Mouse (Mus musculus) layer of hippocampus, adult 2 months (tissue): Measurements from ENCODE around the gene Tmem121b. TPM values are rescaled to one million over a fixed set of nuclear protein-coding genes. Genes with fewer than 3 reads are reported as not detected.
A peak's percentile ranks its signal among the peaks of the same experiment; 100 is the strongest.

Source experiments
- DNase-seq, 2 experiments: peaks; one replicate each; pipeline ENCODE4 v3.0.0; 2022; ENCODE audit warnings: low spot score in 2 of 2
- H3K27ac ChIP-seq: fragments of 200-600 bp; 2 replicates; pipeline ENCODE4 v1.8.1; 2022
- H3K4me3 ChIP-seq: fragments of 200-600 bp; 2 replicates; pipeline ENCODE4 v1.8.1; 2022; ENCODE audit warnings: mild to moderate bottlenecking
- CTCF ChIP-seq: fragments of 200-600 bp; conservative IDR thresholded peaks from 2 replicates; pipeline ENCODE4 v1.8.1; 2022; ENCODE audit warnings: antibody characterized with exemption, mild to moderate bottlenecking, moderate library complexity
- total RNA-seq, 2 experiments: library from RNA; stranded (reverse); gene quantifications; 2 replicates each; pipeline ENCODE4 v1.2.3; 2021

Tmem121b gene
- total RNA-seq, 2 experiments from 2014 or later: 38.2 to 38.6 TPM

DNA sequence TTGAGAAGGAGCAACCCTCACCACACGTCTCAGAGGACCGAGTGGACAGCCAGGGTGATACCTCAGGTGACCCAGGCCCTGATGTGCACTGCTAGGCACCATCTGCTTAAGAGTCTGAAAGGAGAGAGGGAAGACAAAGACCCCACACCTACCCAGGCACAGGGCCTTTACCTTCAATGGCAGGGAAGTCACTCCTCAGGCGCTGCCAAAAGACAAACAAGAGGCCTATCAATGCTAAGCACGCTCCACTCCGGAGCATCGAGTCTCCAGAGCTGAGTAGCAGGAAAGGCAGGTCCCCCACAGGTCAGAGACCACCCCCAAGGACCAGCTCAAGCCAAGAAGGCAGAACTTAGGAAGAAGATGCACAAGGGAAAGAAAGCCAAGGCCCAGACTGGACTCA is 23.3 kb upstream of the Tmem121b start:
- Histone ChIP-seq H3K27ac (no peak overlapping the region), H3K4me3 (no peak overlapping the region)
- DNase-seq: no peak
- TF ChIP-seq CTCF: no peak

DNA sequence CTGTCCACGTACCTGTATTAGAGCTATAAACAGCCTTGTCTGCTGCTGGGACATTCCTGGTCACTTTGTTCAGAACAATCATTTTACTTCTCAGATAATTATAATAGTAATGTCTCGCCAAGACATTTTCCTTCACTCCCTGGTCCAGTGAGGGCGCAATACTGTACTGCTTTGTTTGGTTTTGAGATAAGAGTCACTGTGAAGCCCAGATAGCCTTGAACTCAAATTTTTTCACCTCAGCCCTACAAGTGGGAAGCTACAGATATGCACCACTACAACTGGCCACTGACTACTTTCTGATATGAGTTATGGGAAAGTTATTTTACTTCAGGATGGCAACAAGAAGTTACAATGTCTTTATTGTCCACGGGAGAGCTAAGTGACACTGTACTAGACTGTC is 22.8 kb upstream of the Tmem121b start:
- Histone ChIP-seq H3K4me3 (no peak overlapping the region), H3K27ac (no peak overlapping the region)
- no peak for DNase-seq
- no peak for TF ChIP-seq CTCF

DNA sequence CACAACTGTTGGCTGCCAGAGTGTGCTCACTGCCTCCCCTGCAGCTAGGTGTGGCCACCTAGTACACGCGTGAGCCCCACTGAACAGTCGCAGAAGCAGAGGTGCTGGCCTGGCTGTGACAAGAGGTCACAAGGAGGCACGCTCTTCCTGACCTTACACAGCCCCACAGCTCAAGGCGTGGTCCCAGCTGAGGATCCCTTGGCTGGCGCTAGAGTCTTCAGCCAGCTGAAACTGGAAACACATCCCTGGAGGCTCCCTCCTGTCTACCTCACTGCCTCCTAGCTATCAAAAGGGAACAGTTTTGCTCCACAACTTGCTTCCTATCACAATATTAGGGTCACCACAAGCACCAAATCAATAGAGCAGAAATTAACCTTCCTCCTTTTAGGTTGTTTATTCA is 17.6 kb upstream of the Tmem121b start:
- Histone ChIP-seq H3K4me3 (no peak overlapping the region), H3K27ac (peak overlapping the region; percentile 68)
- TF ChIP-seq CTCF: no peak
- DNase-seq: no peak

DNA sequence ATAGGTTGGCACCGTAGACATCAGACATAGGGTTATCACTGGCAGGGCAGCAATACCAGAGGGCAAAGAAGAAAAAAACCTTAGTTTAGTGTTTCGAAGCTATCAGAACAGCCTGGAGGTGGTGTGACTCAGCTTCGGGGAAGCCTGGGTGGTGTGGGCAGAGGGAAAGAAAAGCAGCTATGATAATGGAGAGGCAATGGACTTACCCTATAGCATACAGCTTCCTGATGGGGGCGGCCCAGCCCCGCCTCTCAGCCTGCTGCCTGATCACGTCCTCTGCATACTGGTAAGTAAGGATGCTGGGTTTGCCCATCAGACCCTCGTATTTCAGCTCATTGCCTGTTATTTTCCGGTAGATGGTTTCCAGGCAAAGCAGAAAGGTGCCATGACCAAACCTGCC is 16.8 kb upstream of the Tmem121b start:
- H3K27ac ChIP-seq: peak overlapping the region; percentile 68
- peak in 1 of 2 experiments; percentile 61 for DNase-seq
- H3K4me3 ChIP-seq: no peak overlapping the region
- TF ChIP-seq CTCF: no peak

DNA sequence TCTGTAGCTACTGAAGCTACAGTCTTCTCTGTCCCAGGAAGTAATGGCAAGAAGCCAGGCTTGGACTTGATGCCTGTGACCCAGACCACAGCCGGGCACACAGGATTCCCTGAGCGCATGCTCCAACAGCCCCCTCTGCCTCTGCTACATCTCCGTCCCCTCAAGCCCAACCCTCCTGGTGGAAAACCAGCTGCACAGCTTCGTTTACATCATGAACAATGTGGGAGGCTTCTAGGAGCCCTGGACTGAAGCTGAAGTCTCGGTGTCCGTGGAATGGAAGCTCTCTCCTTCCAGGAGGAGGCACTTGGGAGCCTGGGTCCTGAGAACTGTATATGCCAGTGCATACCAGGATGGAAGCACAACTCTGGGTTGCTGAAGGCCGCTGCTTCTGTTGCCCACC is 16.4 kb upstream of the Tmem121b start:
- DNase-seq: no peak
- no peak overlapping the region for H3K4me3 ChIP-seq
- no peak for TF ChIP-seq CTCF
- H3K27ac ChIP-seq: peak overlapping the region; percentile 68

DNA sequence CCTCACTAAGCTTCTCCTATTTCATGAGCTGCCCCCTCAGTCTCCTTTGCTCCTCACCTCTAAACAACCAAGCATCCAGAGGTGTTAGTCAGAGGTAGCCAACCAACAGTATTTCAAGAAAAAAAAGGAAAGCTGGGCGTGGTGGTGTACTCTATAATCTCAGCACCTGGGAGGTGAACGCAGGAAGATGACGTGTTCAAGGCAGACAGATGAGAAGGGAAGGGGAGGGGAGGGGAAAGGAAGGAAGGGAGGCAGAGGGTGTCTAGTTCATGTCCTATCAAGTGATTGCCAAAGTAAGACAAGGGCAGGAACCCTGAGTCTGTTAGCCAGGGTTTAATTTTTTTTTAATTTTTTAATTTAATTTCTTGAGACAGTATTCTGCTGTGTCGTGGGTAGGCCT is 15.0 kb upstream of the Tmem121b start:
- no peak overlapping the region for H3K4me3 ChIP-seq
- H3K27ac ChIP-seq: no peak overlapping the region
- no peak for TF ChIP-seq CTCF
- DNase-seq: no peak

DNA sequence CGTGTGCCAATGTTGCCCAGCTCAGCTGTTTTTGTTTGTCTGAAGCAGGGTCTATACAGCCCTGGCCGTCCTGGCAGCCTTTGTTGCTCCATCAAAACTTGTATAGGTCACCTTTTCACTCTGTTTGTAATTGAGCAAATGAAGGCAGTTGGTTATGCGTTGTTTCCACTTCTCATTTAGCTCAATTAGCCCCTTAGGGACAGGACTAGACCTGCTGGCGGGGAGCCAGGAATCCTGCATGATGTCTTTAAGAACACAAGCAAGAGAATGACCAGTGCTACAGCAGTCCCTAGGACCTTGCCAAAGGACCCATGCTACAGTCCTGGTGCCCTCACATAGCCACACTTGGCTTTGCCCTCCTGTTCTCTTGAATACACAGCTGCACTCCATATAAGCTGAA is 11.9 kb upstream of the Tmem121b start:
- Histone ChIP-seq H3K4me3 (no peak overlapping the region), H3K27ac (no peak overlapping the region)
- TF ChIP-seq CTCF: no peak
- no peak for DNase-seq

DNA sequence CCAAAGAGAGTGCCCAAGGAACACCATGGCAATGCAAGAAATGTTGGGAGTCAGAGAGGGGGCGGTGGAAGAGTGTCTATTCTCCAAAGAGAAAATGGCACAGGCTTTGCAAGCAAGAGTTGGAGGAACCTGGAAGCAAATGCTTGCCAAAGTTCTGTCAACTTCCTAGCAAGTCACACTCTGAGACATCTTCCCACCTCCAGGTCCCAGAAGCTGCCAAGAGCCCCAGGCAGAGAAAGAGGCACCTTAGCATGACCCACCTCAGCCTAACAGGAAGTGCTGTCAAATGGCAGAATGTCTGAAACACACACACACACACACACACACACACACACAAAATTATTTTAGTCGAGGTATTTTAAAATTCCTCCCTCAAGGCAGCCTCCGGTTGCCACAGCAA is 10.4 kb upstream of the Tmem121b start:
- no peak overlapping the region for H3K4me3 ChIP-seq
- no peak for DNase-seq
- no peak for TF ChIP-seq CTCF
- no peak overlapping the region for H3K27ac ChIP-seq

DNA sequence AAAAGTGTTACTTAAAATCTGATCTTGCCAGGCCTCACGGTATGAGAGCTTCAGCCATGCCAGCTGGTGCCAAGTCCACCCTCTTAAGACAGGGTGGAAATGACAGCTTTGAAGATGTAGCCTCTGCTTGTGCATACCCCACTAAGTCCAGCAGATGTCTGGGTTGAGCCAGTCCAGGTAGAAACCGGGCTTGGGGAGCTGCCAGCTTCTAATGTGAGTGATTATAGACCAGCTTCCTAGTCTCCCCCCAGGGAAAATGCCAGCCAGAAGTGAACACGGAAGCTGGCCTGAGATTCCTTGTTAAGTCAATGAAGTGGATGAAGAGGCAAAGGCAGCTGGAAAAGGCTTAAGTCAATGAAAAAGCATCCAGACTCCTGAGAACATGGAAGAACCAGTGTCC is 2.9 kb upstream of the Tmem121b start:
- H3K4me3 ChIP-seq: no peak overlapping the region
- TF ChIP-seq CTCF: no peak
- H3K27ac ChIP-seq: no peak overlapping the region
- DNase-seq: no peak

DNA sequence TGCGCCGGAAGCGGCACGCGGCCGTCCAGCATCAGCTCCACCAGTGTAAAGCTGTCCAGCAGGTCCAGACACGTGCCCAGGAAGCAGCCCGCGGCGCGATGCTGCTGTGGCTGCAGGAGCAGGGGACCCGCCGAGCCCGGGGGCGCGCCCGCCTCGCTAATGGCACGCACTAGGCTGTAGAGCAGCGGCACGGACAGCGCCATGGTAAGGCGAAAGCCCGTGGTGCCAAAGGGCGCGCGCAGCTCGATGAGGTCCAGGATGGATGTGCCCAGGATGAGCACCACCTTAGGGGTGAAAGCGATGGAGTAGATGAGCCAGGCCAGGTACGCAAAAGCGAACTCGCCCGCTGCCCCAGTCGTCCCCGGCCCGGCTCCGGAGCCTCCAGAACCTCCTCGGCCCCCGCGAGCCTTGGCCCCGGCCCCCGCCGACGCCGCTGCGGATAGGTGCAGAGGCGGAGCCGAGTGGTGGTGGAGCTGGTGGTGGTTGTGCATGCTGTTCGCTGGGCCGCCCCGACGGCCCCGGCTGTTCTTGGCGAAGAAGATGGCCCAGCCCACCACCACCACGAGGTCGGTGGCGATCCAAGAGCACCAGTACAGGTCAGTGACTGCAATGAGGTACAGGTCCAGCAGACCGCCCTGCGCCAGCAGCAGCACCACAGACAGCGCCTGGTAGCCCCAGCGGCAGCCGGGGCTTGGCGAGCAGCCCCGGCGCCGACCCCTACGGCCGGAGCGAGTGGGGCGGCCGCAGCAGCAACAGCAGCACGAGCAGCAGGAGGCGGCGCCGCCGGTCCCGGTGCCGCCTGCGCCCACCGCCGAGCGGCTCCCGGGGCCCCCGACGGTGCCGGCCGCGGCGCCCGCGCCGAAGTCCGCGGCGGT is 871 bp downstream of the Tmem121b start:
- Histone ChIP-seq H3K4me3 (peak overlapping the region; percentile 76), H3K27ac (peak overlapping the region; percentile 97)
- TF ChIP-seq CTCF: no peak
- DNase-seq: no peak

DNA sequence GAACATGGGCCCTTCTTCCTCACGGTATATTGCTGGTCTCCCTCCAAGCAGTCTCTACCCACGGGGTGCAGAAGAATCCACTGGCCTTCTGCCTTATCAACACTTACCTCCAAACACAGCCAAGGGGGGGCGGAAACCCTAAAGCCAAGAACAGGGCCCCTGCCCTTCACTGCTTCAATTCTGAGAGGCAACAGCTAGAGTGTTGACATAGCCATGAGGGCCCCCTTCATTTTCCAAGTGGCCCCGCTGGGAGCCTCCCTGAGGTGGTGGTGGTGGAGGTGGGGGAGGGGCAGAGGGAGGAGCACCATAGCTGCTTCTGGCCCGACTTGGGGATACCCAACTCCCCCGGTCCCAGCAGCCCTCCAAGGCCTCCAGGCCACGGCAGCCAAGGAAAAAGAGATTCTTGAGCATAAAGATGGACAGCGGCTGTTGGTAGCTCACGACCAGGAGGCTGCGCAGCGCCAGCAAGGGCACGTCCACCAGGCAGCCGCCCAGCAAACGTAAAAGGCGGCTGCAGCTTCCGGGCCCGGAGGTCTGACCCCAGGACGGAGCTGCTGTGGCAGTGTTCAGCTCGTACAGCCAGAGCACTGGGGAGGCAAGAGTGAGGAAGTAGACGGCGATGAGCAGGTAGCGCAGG is 1.6 kb downstream of the Tmem121b start:
- H3K27ac ChIP-seq: peak overlapping the region; percentile 97
- peak overlapping the region; percentile 76 for H3K4me3 ChIP-seq
- no peak for DNase-seq
- no peak for TF ChIP-seq CTCF

DNA sequence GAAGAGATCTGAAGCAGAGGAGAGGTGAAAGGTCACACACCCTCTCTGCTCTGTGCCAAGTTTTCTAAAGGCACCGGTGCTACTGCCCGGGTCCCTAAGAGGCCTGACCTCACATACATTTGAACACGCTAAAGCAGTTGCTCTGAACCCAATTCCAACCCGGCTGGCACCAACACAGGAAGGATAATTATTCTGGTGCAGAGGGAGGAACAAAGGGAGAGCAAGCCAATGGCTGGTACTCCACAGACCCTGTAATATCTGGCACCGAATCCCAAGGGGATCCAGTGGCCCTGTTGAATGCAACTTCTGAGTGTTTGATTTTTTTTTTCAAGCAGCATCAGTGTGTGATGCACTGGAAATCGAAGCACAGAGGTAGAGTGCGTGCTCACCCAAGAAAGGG is 2.5 kb downstream of the Tmem121b start:
- no peak for TF ChIP-seq CTCF
- peak overlapping the region; percentile 97 for H3K27ac ChIP-seq
- peak overlapping the region; percentile 76 for H3K4me3 ChIP-seq
- no peak for DNase-seq

DNA sequence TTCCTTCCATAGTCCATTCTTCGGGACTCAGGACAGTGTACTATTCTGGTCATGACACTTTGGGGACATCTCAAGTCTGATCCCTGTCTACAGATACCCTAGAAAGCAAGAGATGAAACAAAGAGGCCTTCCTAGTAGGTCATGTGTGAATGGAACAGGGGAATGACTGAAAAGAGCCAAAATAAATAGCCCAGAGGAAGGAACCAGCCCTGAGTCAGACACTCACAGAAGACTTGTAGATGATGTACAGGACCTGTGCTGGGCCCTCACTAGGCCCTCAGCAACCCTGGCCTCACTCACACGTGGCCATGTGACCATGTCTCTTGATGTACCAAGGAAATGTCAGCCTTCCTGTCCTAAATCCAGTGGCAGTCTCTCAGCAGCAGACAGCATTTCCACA is 4.1 kb downstream of the Tmem121b start:
- TF ChIP-seq CTCF: no peak
- H3K27ac ChIP-seq: peak overlapping the region; percentile 48; the same call in 1 of the 2 replicates
- H3K4me3 ChIP-seq: peak overlapping the region; percentile 76
- DNase-seq: no peak

DNA sequence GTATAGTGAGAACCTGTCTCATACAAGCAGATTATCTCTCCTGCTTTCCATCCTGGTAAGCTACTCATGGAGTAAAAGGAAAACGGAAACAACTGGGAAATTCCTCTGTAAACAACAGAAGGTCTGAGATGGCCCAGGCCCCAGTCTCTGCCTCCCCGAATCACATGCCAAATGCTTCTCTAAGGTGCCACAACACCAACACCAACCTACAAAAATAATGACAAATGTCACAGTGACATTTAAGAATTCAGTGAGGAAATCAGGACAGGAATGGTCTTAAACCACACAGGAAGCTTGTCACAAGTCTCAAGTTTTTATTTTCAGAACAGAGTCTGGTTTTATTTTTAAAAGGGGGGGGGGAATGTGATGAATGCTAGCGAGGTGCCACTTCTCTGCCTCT is 5.0 kb downstream of the Tmem121b start:
- TF ChIP-seq CTCF: no peak
- Histone ChIP-seq H3K27ac (no peak overlapping the region), H3K4me3 (no peak overlapping the region)
- DNase-seq: no peak
